Mouse (Mus musculus) CH12.LX (cell line): Measurements from ENCODE around the gene Dscaml1. TPM values are rescaled to one million over a fixed set of nuclear protein-coding genes. Genes with fewer than 3 reads are reported as not detected.

ENCODE experiments used
- DNase-seq: peaks from one replicate; pipeline ENCODE4 v3.0.0-alpha.2; 2013; ENCODE audit errors: extremely low read depth
- H3K27ac ChIP-seq: 2 replicates; pipeline ENCODE4 v1.5.1; 2012; ENCODE audit warnings: low read depth, mild to moderate bottlenecking, control low read depth, moderate library complexity; ENCODE audit not compliant: insufficient read depth
- H3K27me3 ChIP-seq: replicated peaks from 2 replicates; pipeline ENCODE3; 2012; ENCODE audit warnings: inconsistent platforms
- H3K36me3 ChIP-seq, 2 experiments: replicated peaks in 1 of 2; 2 replicates each; pipeline versions ENCODE3 to v1.6.1; 2012; ENCODE audit warnings: inconsistent platforms in 1 of 2, low read length in 1 of 2, mild to moderate bottlenecking in 1 of 2, mixed read lengths in 1 of 2, moderate library complexity in 1 of 2; ENCODE audit not compliant: control insufficient read depth in 1 of 2, insufficient read depth in 1 of 2
- H3K4me1 ChIP-seq, 2 experiments: 2 replicates each; pipeline ENCODE4 v1.6.1; 2012; ENCODE audit warnings: inconsistent platforms in 1 of 2, moderate library complexity in 1 of 2; ENCODE audit not compliant: insufficient read depth in 2 of 2, control insufficient read depth in 1 of 2
- H3K4me2 ChIP-seq: 2 replicates; pipeline ENCODE4 v1.6.1; 2012; ENCODE audit warnings: low read depth, mild to moderate bottlenecking, control low read depth; ENCODE audit not compliant: poor library complexity, insufficient read depth, severe bottlenecking
- H3K4me3 ChIP-seq, 3 experiments: fragments of 150-350 bp in 1 of 3; sonication (generic) in 1 of 3; replicated peaks in 1 of 3; 2 replicates each; pipeline versions ENCODE3 to v1.5.1; 2011 to 2012; ENCODE audit warnings: low read depth in 2 of 3, low read length in 2 of 3, mild to moderate bottlenecking in 2 of 3, moderate library complexity in 2 of 3, control low read depth in 1 of 3, improper control_type of control experiment in 1 of 3, inconsistent platforms in 1 of 3, mixed read lengths in 1 of 3; ENCODE audit not compliant: poor library complexity in 1 of 3
- H3K79me2 ChIP-seq: replicated peaks from 2 replicates; pipeline ENCODE4 v1.6.1; 2012; ENCODE audit warnings: mild to moderate bottlenecking, moderate library complexity; ENCODE audit not compliant: control insufficient read depth, poor library complexity, insufficient read depth, severe bottlenecking; ENCODE audit errors: extremely low read depth
- H3K9ac ChIP-seq: 2 replicates; pipeline ENCODE4 v1.6.1; 2012; ENCODE audit warnings: low read depth, mild to moderate bottlenecking, control low read depth, moderate library complexity; ENCODE audit not compliant: insufficient read depth
- H3K9me3 ChIP-seq: replicated peaks from 2 replicates; pipeline ENCODE3; 2012; ENCODE audit warnings: low read length, inconsistent platforms, mixed read lengths
- CHD1 ChIP-seq: IDR thresholded peaks from 2 replicates; pipeline ENCODE4 v1.6.1; 2012; ENCODE audit warnings: low read depth, low read length, improper control_type of control experiment, inconsistent platforms
- E2F4 ChIP-seq: IDR thresholded peaks from 2 replicates; pipeline ENCODE4 v1.6.1; 2011; ENCODE audit warnings: low read depth, low read length, improper control_type of control experiment; ENCODE audit not compliant: insufficient replicate concordance
- ELF1 ChIP-seq: IDR thresholded peaks from 2 replicates; pipeline ENCODE4 v1.6.1; 2014; ENCODE audit warnings: low read depth, mild to moderate bottlenecking, inconsistent platforms, low read length, improper control_type of control experiment
- EP300 ChIP-seq: IDR thresholded peaks from 2 replicates; pipeline ENCODE4 v1.6.1; 2011; ENCODE audit warnings: low read length, improper control_type of control experiment
- ETS1 ChIP-seq: conservative IDR thresholded peaks from 2 replicates; pipeline ENCODE4 v1.6.1; 2012; ENCODE audit warnings: low read depth, mild to moderate bottlenecking, inconsistent platforms, low read length, improper control_type of control experiment, moderate library complexity
- GABPA ChIP-seq: IDR thresholded peaks from 2 replicates; pipeline ENCODE4 v1.6.1; 2012; ENCODE audit warnings: low read depth, low read length, improper control_type of control experiment, inconsistent platforms; ENCODE audit not compliant: insufficient replicate concordance
- IRF4 ChIP-seq: IDR thresholded peaks from 2 replicates; pipeline ENCODE4 v1.6.1; 2014; ENCODE audit warnings: low read depth, mild to moderate bottlenecking, inconsistent platforms, low read length, improper control_type of control experiment
- JUND ChIP-seq: conservative IDR thresholded peaks from 2 replicates; pipeline ENCODE4 v1.6.1; 2011; ENCODE audit warnings: low read depth, low read length, improper control_type of control experiment
- MAFK ChIP-seq: IDR thresholded peaks from 2 replicates; pipeline ENCODE4 v1.6.1; 2011; ENCODE audit warnings: low read length, improper control_type of control experiment; ENCODE audit not compliant: insufficient replicate concordance
- MXI1 ChIP-seq: IDR thresholded peaks from 2 replicates; pipeline ENCODE4 v1.6.1; 2011; ENCODE audit warnings: mild to moderate bottlenecking, low read depth, low read length, improper control_type of control experiment
- NRF1 ChIP-seq: IDR thresholded peaks from 2 replicates; pipeline ENCODE4 v1.6.1; 2014; ENCODE audit warnings: low read depth, mild to moderate bottlenecking, inconsistent platforms, low read length, improper control_type of control experiment, moderate library complexity
- POLR2A ChIP-seq: IDR thresholded peaks from 2 replicates; pipeline ENCODE4 v1.6.1; 2011; ENCODE audit warnings: low read depth, mild to moderate bottlenecking, improper control_type of control experiment, low read length
- POLR2AphosphoS2 ChIP-seq: IDR thresholded peaks from 2 replicates; pipeline ENCODE4 v1.6.1; 2011; ENCODE audit warnings: low read depth, low read length, improper control_type of control experiment
- RAD21 ChIP-seq: IDR thresholded peaks from 2 replicates; pipeline ENCODE4 v1.6.1; 2011; ENCODE audit warnings: low read depth, mild to moderate bottlenecking, low read length, improper control_type of control experiment, moderate library complexity
- RCOR1 ChIP-seq: conservative IDR thresholded peaks from 2 replicates; pipeline ENCODE4 v1.6.1; 2012; ENCODE audit warnings: low read depth, mild to moderate bottlenecking, inconsistent platforms, low read length, improper control_type of control experiment
- SIN3A ChIP-seq: IDR thresholded peaks from 2 replicates; pipeline ENCODE4 v1.6.1; 2012; ENCODE audit warnings: low read length, improper control_type of control experiment, inconsistent platforms
- SMC3 ChIP-seq: IDR thresholded peaks from 2 replicates; pipeline ENCODE4 v1.6.1; 2011; ENCODE audit warnings: low read depth, low read length, improper control_type of control experiment
- TBP ChIP-seq: conservative IDR thresholded peaks from 2 replicates; pipeline ENCODE4 v1.6.1; 2011; ENCODE audit warnings: low read depth, low read length, improper control_type of control experiment
- TCF12 ChIP-seq: IDR thresholded peaks from 2 replicates; pipeline ENCODE4 v1.6.1; 2014; ENCODE audit warnings: low read depth, mild to moderate bottlenecking, inconsistent platforms, low read length, improper control_type of control experiment
- UBTF ChIP-seq: IDR thresholded peaks from 2 replicates; pipeline ENCODE4 v1.6.1; 2012; ENCODE audit warnings: low read depth, mild to moderate bottlenecking, inconsistent platforms, low read length, improper control_type of control experiment, moderate library complexity
- USF2 ChIP-seq: conservative IDR thresholded peaks from 2 replicates; pipeline ENCODE4 v1.6.1; 2011; ENCODE audit warnings: low read depth, low read length, improper control_type of control experiment
- ZC3H11A ChIP-seq: IDR thresholded peaks from 2 replicates; pipeline ENCODE4 v1.6.1; 2012; ENCODE audit warnings: low read depth, mild to moderate bottlenecking, inconsistent platforms, low read length, improper control_type of control experiment
- ZKSCAN1 ChIP-seq: IDR thresholded peaks from 2 replicates; pipeline ENCODE4 v1.6.1; 2012; ENCODE audit warnings: low read depth, inconsistent platforms, low read length, improper control_type of control experiment, borderline replicate concordance
- ZMIZ1 ChIP-seq: IDR thresholded peaks from 2 replicates; pipeline ENCODE4 v1.6.1; 2012; ENCODE audit warnings: low read depth, mild to moderate bottlenecking, inconsistent platforms, low read length, improper control_type of control experiment
- ZNF384 ChIP-seq: IDR thresholded peaks from 2 replicates; pipeline ENCODE4 v1.6.1; 2012; ENCODE audit warnings: low read depth, low read length, improper control_type of control experiment, inconsistent platforms
- dilution Hi-C: fragments of 300-500 bp; cut with MboI; formaldehyde crosslinking; loops from 2 replicates; pipeline ENCODE4 v1.14.3; 2020; ENCODE audit warnings: low sequenced_read_pairs; ENCODE audit not compliant: extremely low pct_unique_long_range_greater_than_20kb, extremely low pct_ligation_motif_present
- in situ Hi-C: fragments of 300-500 bp; cut with MboI; formaldehyde crosslinking; loops from 3 replicates; pipeline ENCODE4 v1.14.3; 2019; ENCODE audit warnings: low sequenced_read_pairs, low pct_ligation_motif_present, low pct_unique_long_range_greater_than_20kb, mixed read lengths
- polyA plus RNA-seq: library from polyadenylated mRNA; unstranded; fragments of >175 nt; gene quantifications from 2 replicates; pipeline ENCODE4 v1.2.1, GENCODE M21; 2012; ENCODE audit warnings: low read depth; ENCODE audit not compliant: insufficient read length
- total RNA-seq, 2 experiments: library from RNA; depleted of rRNA; stranded (reverse); fragments of 300-350 nt in 1 of 2; fragments of >200 nt in 1 of 2; gene quantifications; 2 replicates each; pipeline ENCODE4 v1.2.3; 2012 to 2014

Dscaml1 gene
- total and polyA plus RNA-seq, 3 experiments: not detected

- TF ChIP-seq GABPA (no peak), ZC3H11A (peak; percentile 98), ZNF384 (no peak), ELF1 (no peak), IRF4 (peak; percentile 42; the same call in 1 of the 2 replicates), TBP (no peak), EP300 (peak; percentile 46), CHD1 (no peak), MAFK (no peak), E2F4 (no peak), ETS1 (no peak), RCOR1 (no peak), POLR2AphosphoS2 (no peak), MXI1 (no peak), JUND (no peak), ZKSCAN1 (no peak), POLR2A (no peak), RAD21 (peak; percentile 99), ZMIZ1 (no peak)
These were observed 37.9 kb upstream of the Dscaml1 start (continued) for GRCm38 (mm10) chr9:45388385-45388994.

DNA sequence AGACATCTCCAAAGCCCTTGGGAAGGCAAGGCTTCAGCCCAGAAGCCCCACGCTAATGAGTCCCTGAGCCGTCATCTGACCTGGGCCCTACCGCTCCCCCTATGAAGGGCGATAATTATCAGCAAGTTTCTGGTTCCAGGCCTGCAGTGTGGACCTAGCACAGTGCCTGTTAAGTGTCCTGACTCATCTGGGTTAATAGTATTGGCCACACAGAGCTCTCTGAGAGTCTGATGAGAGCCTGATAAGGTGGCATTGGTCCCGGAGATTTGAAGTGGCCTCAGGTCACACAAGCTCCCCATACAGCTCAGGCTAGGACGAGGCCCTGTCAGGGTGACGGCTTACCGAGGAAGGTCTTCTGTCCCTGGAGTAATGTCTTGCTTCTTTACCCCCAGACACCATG is 36.8 kb upstream of the Dscaml1 start:
- DNase-seq: no peak
- no peak overlapping the region for H3K9ac ChIP-seq
- dilution Hi-C loops (no loop called here), in situ Hi-C loops (loop anchor here (5.0 to 25.0 kb wide), 2 partner anchors 167 to 377 kb away; partner anchors contain the start of gene Cd3e)
- H3K27ac ChIP-seq: no peak overlapping the region
- H3K9me3 ChIP-seq: no peaks in the 10 kb centered on the region
- no peak overlapping the region for H3K4me2 ChIP-seq
- H3K4me1 ChIP-seq: peaks cover 0 to 6% of the 10 kb centered on the region in 2 experiments; a peak in 3 of 4 replicates
- TF ChIP-seq MXI1: no peak
- no peak for TF ChIP-seq JUND
- TF ChIP-seq ELF1: no peak
- no peak for TF ChIP-seq SMC3
- no peak for TF ChIP-seq ZC3H11A
- TF ChIP-seq ETS1: no peak
- no peak for TF ChIP-seq USF2
- no peak for TF ChIP-seq ZKSCAN1
- TF ChIP-seq UBTF: no peak
- TF ChIP-seq POLR2A: no peak
- TF ChIP-seq TCF12: no peak
- TF ChIP-seq CHD1: no peak
- no peak for TF ChIP-seq MAFK
- TF ChIP-seq SIN3A: no peak
- no peak for TF ChIP-seq ZMIZ1
- no peak for TF ChIP-seq NRF1
- TF ChIP-seq RCOR1: no peak
- no peak for TF ChIP-seq GABPA
- TF ChIP-seq, all 38 proteins: peak for 0
- Histone ChIP-seq H3K4me3 (no peak overlapping the region), H3K27me3 (peaks cover 2% of the 10 kb centered on the region), H3K79me2 (no peaks in the 10 kb centered on the region), H3K36me3 (no peaks in the 10 kb centered on the region)
